Mouse (Mus musculus) liver, adult (tissue): ENCODE results near the gene Zc3hav1.

Experiments used
- GATA4 ChIP-seq: IDR thresholded peaks from 2 replicates; pipeline ENCODE4 v1.6.1; 2014; ENCODE audit warnings: mild to moderate bottlenecking, low read length; ENCODE audit not compliant: insufficient replicate concordance

The Zc3hav1 gene

GRCm38 (mm10) chr6:38326596-38326995 is 27.8 kb downstream of the Zc3hav1 start:
- TF ChIP-seq GATA4 = no peak

DNA sequence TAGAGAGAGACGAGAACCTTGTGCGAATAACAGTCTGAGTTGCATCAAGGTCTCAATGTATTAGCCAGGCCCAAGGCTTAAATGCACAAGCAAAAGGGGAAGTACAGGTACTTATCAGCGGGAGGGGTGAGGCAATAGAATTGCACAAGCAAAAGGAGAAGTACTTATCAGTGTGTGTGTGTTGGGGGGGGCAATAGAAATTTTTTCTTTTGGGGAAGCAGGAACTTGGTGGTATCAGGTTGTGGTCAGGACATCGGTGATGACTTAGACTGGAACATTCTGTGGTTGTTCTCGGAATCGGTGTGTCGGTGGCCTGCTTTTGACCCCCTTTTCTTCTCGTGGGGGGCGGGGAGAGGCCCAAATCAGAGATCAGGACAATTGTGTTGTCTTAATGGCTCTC is 33.8 kb downstream of the Zc3hav1 start:
- no peak for TF ChIP-seq GATA4

- no peak for TF ChIP-seq GATA4
Measured at GRCm38 (mm10) chr6:38316050-38316449, 38.4 kb downstream of the Zc3hav1 start.

DNA sequence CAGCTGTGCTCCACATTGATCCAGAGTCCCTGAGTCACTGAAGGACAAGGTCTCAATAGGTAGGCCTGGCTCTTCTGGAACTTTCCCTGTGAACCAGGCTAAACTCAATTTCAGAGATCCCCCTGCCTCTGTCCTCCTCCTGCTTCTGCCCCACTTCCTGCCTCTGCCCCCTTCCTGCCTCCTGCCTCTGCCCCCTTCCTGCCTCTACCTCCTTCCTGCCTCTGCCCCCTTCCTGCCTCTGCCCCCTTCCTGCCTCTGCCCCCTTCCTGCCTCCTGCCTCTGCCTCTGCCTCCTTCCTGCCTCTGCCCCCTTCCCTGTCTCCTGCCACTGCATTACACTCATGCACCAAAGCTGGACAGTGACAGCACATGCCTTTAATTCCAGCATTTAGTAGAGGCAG is 44.7 kb downstream of the Zc3hav1 start:
- no peak for TF ChIP-seq GATA4

DNA sequence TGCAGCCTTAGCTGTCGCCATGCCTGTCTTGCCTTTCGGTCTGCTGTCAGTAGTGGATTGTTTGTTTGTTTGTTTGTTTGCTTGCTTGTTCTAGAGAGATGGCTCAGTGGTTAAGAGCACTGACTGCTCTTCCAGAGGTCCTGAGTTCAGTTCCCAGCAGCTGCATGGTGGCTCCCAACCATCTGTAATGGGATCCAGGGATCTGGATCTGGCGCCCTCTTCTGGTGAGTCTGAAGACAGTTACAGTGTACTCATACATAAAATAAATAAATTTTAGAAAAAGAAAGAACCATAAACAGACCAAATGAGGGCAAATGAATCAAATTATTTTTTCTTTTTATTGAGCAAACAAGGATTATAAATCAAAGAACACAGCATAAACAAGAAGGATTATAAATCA is 49.4 kb downstream of the Zc3hav1 start:
- TF ChIP-seq GATA4 = no peak

DNA sequence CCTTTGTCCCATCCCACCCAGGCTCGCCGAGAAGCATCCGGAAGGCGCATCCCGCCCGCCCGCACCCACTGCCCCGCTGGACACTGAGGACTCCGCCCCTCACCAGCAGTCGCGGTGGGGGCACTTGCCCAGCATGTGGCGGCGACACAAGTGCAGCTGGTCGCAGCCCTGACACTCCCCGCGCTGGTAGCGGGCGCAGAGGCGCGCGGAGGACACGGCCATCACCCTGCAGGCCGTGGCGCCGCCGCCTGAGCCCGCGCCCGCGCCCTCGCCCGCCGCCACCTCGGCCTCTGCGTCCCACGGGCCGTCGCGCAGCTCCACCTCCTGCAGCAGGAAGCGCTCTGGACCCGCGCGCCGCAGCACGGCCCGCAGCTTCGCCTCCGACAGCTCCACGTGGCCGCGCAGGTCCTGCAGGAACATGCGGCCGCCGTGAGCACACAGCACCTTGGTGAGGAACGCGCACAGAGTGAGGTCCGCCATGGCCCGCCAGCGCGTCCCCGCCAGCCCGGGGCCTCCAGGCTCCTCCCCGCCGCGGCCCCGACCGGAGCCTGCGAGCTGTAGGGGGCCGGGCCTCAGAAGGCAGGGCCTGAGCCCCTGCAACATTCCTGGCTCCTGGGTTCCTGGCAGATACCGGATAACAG is 55.5 kb downstream of the Zc3hav1 start, which contains the start of gene Zc3hav1l:
Zc3hav1l (minus strand) TSS at position 499 of the 641 bp plus-strand sequence.
- no peak for TF ChIP-seq GATA4

- TF ChIP-seq GATA4 = no peak
Measured at GRCm38 (mm10) chr6:38298246-38298635, 56.2 kb downstream of the Zc3hav1 start.

DNA sequence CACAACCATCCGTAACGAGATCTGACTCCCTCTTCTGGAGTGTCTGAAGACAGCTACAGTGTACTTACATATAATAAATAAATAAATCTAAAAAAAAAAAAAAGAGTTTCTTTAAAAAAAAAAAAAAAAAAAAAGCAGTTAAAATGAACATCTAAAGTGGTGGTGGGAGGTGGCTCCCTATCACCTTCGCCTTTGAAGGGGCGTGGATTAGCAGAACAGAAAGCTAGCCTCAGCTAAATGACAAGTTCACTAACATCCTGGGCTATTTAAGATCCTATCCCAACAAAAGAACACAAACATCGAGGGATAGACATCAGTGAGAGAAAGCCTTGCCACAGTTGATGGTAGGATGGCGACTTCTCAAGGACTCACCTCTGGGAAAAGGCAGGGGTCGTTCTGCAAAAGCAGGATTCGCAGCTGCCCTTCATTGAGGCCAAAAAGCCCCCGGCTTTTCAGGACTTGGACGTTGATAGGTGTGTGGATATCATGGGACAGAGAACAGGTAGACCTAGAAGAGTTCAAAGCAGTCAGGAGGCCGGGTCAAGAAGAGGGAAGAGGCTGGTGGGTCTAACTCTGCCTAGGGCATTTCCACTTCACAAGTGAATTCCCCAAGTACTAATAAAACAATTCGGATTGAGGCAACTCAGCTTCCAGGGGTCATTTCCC is 56.7 kb downstream of the Zc3hav1 start:
- TF ChIP-seq GATA4 = no peak

DNA sequence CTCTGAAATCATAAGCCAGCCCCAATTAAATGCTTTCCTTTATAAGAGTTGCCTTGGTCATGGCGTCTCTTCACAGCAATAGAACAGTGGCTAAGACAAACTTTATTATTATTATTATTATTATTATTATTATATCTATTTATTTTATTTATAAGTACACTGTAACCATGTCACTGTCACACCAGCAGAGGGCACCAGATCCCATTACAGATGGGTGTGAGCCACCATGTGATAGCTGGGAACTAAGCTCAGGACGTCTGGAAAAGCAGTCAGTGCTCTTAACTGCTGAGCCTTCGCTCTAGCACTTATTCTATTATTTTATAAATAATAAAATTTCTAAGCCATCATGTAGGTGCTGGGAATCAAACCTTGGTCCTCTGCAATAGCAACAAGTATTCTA is 60.7 kb downstream of the Zc3hav1 start:
- no peak for TF ChIP-seq GATA4

- no peak for TF ChIP-seq GATA4
Measured at GRCm38 (mm10) chr6:38292871-38293646, 61.3 kb downstream of the Zc3hav1 start.

GRCm38 (mm10) chr6:38284422-38284821 is 70.0 kb downstream of the Zc3hav1 start:
- no peak for TF ChIP-seq GATA4

DNA sequence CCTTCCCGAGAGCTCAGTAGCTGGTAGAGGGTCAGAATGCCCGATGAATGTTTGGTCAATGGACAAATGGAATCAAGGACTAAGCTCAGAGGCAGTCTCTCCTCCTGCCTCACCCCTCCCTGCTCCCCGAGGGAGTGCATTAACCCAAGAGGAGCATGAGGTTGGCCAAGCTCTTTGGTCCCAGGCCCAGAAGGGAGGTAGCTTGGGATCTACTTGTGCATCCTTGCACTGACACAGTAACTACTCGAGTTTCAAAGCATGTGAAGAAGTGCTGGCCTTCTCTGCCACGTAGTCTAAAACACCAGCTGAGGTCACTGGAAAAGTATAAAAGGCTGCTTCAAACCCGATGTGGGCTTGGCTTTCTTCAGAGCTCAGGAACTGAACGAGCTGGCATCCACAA is 89.9 kb downstream of the Zc3hav1 start:
- TF ChIP-seq GATA4 = no peak

DNA sequence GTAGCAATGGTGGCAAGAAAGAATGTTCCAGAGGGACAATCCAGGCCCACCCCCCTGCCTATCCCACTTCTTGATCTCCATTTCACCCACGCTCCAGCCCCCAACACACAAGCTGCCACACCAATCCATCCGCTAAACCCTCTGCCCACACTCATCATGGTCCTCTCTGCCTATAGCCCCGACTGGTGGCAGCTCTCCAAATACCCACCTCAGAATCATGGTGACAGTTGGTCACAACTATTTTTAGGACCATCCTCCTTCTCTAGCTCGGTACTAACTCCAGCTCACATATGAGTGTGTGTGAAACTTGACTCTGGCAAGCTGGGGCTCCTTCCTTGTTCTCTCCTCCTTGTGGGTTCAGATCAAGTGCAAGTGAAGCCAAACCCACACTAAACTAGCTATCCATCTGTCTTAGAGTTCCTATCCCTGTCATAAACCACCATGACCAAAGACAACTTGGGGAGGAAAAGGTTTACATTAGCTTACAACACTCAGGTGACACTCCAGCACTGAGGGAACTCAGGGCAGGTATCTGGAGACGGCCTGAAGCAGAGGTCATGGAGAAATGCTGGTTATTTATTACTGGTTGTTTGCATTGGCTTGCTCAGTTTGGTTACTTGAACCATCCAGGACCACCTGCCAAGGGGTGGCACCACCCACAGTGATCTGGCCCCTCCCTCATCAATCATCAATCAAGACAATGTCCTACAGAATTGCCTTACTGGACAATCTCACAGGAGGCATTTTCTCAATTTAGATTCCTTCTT is 90.8 kb downstream of the Zc3hav1 start:
- TF ChIP-seq GATA4 = no peak

GRCm38 (mm10) chr6:38261877-38262276 is 92.5 kb downstream of the Zc3hav1 start:
- TF ChIP-seq GATA4 = no peak

GRCm38 (mm10) chr6:38257506-38257905 is 96.9 kb downstream of the Zc3hav1 start:
- TF ChIP-seq GATA4 = no peak

DNA sequence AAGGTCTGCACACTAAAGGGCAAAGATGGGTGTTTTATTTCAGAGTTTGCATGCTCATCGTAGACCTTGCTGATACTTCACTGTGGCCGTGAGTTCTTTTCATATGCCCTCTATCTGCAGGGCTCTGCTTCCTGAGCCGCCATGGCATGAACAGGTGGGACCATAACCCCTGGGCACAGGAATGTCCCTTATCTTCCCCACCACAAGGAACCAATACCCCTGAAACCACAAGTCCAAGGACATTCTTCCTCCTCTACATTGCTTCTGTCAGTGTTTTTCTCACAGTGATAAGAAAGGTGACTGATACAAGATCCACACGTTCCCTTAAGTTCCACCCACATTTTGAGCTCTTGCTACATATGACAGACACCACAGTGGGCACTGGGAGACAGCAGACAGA is 97.6 kb downstream of the Zc3hav1 start:
- TF ChIP-seq GATA4 = no peak

DNA sequence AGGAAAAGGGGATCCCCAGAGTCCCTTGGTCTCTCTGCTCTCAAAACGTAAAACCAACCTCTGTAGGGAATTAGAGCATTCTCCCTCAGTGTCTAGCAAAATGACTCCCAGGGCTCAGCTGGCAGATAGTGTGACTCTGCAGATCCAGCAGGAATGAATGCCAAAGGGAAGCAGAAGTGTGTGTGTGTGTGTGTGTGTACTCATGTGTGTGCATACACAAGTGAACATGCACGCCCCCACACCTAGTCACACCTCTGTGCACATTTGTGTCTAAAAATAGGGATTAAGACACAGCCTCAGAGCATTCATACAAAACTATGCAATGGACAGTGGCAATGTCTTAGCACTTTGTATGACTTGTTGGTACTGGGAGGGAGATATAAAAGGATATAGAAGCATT is 98.6 kb downstream of the Zc3hav1 start:
- TF ChIP-seq GATA4 = no peak
